Mouse (Mus musculus): ENCODE measurements at regions not wholly inside any gene's neighbourhood (a gene's known extent, or its start where the extent isn't known, plus 50 kb on each side); places are given as distances from the start of the nearest gene placed in this dataset.

- no peak for ATAC-seq (ENCODE audit: low FRiP score)
- Histone ChIP-seq H3K9me3 (no peaks in the 10 kb centered on the region), H3K27me3 (0 out of 2 replicates have a peak, but pooled peaks cover 4% of the 10 kb centered on the region), H3K9ac (no peak overlapping the region), H3K36me3 (no peaks in the 10 kb centered on the region), H3K4me2 (no peak overlapping the region), H3K4me3 (no peak overlapping the region), H3K4me1 (replicated peaks) (peaks cover 17% of the 10 kb centered on the region), H3K27ac (no peak overlapping the region)
- WGBS, result 82% methylated on average over 5 of the region's 5 CpGs
Observed at GRCm38 (mm10) chr14:46663529-46663928, 96.8 kb upstream of the Cdkn3 start.

GRCm38 (mm10) chr14:46661792-46662545, 98.4 kb upstream of the Cdkn3 start:
- 2% methylated on average over 9 of the region's 9 CpGs for WGBS
- Histone ChIP-seq H3K4me1 (replicated peaks) (peaks cover 17% of the 10 kb centered on the region), H3K4me3 (no peak overlapping the region), H3K9ac (no peak overlapping the region), H3K36me3 (no peaks in the 10 kb centered on the region), H3K4me2 (no peak overlapping the region), H3K27ac (no peak overlapping the region), H3K27me3 (0 out of 2 replicates have a peak, but pooled peaks cover 6% of the 10 kb centered on the region), H3K9me3 (no peaks in the 10 kb centered on the region)
- ATAC-seq (ENCODE audit: low FRiP score), result peak; percentile 78

GRCm38 (mm10) chr14:46661118-46661791, 99.1 kb upstream of the Cdkn3 start:
- ATAC-seq (ENCODE audit: low FRiP score), result no peak
- H3K27ac ChIP-seq, result no peak overlapping the region
- H3K9ac ChIP-seq, result no peak overlapping the region
- no peaks in the 10 kb centered on the region for H3K36me3 ChIP-seq
- H3K4me2 ChIP-seq, result no peak overlapping the region
- H3K9me3 ChIP-seq, result no peaks in the 10 kb centered on the region
- H3K27me3 ChIP-seq, result 0 out of 2 replicates have a peak, but pooled peaks cover 6% of the 10 kb centered on the region
- H3K4me1 ChIP-seq (replicated peaks), result peaks cover 17% of the 10 kb centered on the region
- H3K4me3 ChIP-seq, result no peak overlapping the region
- WGBS, result 15% methylated on average over 3 of the region's 3 CpGs

- Histone ChIP-seq H3K27ac (0 out of 2 replicates have a peak overlapping the region, but pooled peaks have one; percentile 18), H3K4me3 (no peak overlapping the region), H3K4me2 (no peak overlapping the region), H3K27me3 (0 out of 2 replicates have a peak, but pooled peaks cover 6% of the 10 kb centered on the region), H3K9me3 (no peaks in the 10 kb centered on the region), H3K4me1 (replicated peaks) (peaks cover 17% of the 10 kb centered on the region), H3K36me3 (no peaks in the 10 kb centered on the region), H3K9ac (no peak overlapping the region)
- ATAC-seq (ENCODE audit: low FRiP score), result no peak
- WGBS, result 55% methylated on average over 4 of the region's 4 CpGs
Observed at GRCm38 (mm10) chr14:46659365-46659764, 101.0 kb upstream of the Cdkn3 start.

- H3K36me3 ChIP-seq, result no peaks in the 10 kb centered on the region
- H3K9ac ChIP-seq, result no peak overlapping the region
- peaks cover 5% of the 10 kb centered on the region for H3K4me1 ChIP-seq (replicated peaks)
- no peak overlapping the region for H3K27ac ChIP-seq
- ATAC-seq (ENCODE audit: low FRiP score), result no peak
- H3K9me3 ChIP-seq, result no peaks in the 10 kb centered on the region
- H3K4me3 ChIP-seq, result no peak overlapping the region
- H3K4me2 ChIP-seq, result no peak overlapping the region
- 83% methylated on average over 10 of the region's 10 CpGs for WGBS
- H3K27me3 ChIP-seq, result 0 out of 2 replicates have a peak, but pooled peaks cover 2% of the 10 kb centered on the region
Observed at GRCm38 (mm10) chr14:46656249-46656648, 104.1 kb upstream of the Cdkn3 start.

- H3K36me3 ChIP-seq, result no peaks in the 10 kb centered on the region
- no peak overlapping the region for H3K4me3 ChIP-seq
- WGBS, result 51% methylated on average over 12 of the region's 12 CpGs
- peak overlapping the region; percentile 34 for H3K4me2 ChIP-seq
- peak overlapping the region; percentile 71 for H3K27ac ChIP-seq
- peaks cover 14% of the 10 kb centered on the region for H3K4me1 ChIP-seq (replicated peaks)
- no peaks in the 10 kb centered on the region for H3K9me3 ChIP-seq
- peaks cover 5% of the 10 kb centered on the region; the same call in 1 of the 2 replicates for H3K27me3 ChIP-seq
- peak; percentile 86 for ATAC-seq (ENCODE audit: low FRiP score)
- 0 out of 2 replicates have a peak overlapping the region, but pooled peaks have one; percentile 15 for H3K9ac ChIP-seq
Observed at GRCm38 (mm10) chr14:46647319-46647974, 112.9 kb upstream of the Cdkn3 start.

GRCm38 (mm10) chr14:46646673-46647318, 113.5 kb upstream of the Cdkn3 start:
- Histone ChIP-seq H3K36me3 (no peaks in the 10 kb centered on the region), H3K4me1 (replicated peaks) (peaks cover 14% of the 10 kb centered on the region), H3K27me3 (peaks cover 5% of the 10 kb centered on the region; the same call in 1 of the 2 replicates), H3K27ac (peak overlapping the region; percentile 71), H3K4me2 (peak overlapping the region; percentile 34), H3K4me3 (no peak overlapping the region), H3K9me3 (no peaks in the 10 kb centered on the region), H3K9ac (no peak overlapping the region)
- WGBS, result 49% methylated on average over 14 of the region's 14 CpGs
- peak; percentile 62 for ATAC-seq (ENCODE audit: low FRiP score)

GRCm38 (mm10) chr14:46639116-46639826, 121.1 kb upstream of the Cdkn3 start:
- H3K36me3 ChIP-seq, result no peaks in the 10 kb centered on the region
- peaks cover 6% of the 10 kb centered on the region; the same call in 1 of the 2 replicates for H3K4me1 ChIP-seq (replicated peaks)
- no peak overlapping the region for H3K4me2 ChIP-seq
- 13% methylated on average over 8 of the region's 8 CpGs for WGBS
- no peak overlapping the region for H3K4me3 ChIP-seq
- H3K27ac ChIP-seq, result no peak overlapping the region
- H3K9ac ChIP-seq, result no peak overlapping the region
- no peaks in the 10 kb centered on the region for H3K9me3 ChIP-seq
- no peak for ATAC-seq (ENCODE audit: low FRiP score)
- peaks cover 13% of the 10 kb centered on the region for H3K27me3 ChIP-seq

- 90% methylated on average over 6 of the region's 6 CpGs for WGBS
- Histone ChIP-seq H3K9ac (no peak overlapping the region), H3K4me3 (no peak overlapping the region), H3K36me3 (no peaks in the 10 kb centered on the region), H3K27ac (no peak overlapping the region), H3K9me3 (no peaks in the 10 kb centered on the region), H3K4me1 (replicated peaks) (peaks cover 6% of the 10 kb centered on the region; the same call in 1 of the 2 replicates), H3K4me2 (no peak overlapping the region), H3K27me3 (peaks cover 13% of the 10 kb centered on the region)
- no peak for ATAC-seq (ENCODE audit: low FRiP score)
Observed at GRCm38 (mm10) chr14:46638516-46638915, 121.8 kb upstream of the Cdkn3 start.

GRCm38 (mm10) chr14:46637240-46637639, 123.1 kb upstream of the Cdkn3 start:
- H3K9ac ChIP-seq, result no peak overlapping the region
- H3K36me3 ChIP-seq, result no peaks in the 10 kb centered on the region
- H3K4me2 ChIP-seq, result no peak overlapping the region
- ATAC-seq (ENCODE audit: low FRiP score), result peak; percentile 70
- H3K27me3 ChIP-seq, result peaks cover 9% of the 10 kb centered on the region; the same call in 1 of the 2 replicates
- 68% methylated on average over 5 of the region's 5 CpGs for WGBS
- peaks cover 6% of the 10 kb centered on the region; the same call in 1 of the 2 replicates for H3K4me1 ChIP-seq (replicated peaks)
- H3K9me3 ChIP-seq, result no peaks in the 10 kb centered on the region
- no peak overlapping the region for H3K27ac ChIP-seq
- no peak overlapping the region for H3K4me3 ChIP-seq

GRCm38 (mm10) chr14:46636364-46636763, 124.0 kb upstream of the Cdkn3 start:
- no peak for ATAC-seq (ENCODE audit: low FRiP score)
- peaks cover 6% of the 10 kb centered on the region; the same call in 1 of the 2 replicates for H3K4me1 ChIP-seq (replicated peaks)
- no peaks in the 10 kb centered on the region for H3K9me3 ChIP-seq
- no peaks in the 10 kb centered on the region for H3K36me3 ChIP-seq
- H3K4me3 ChIP-seq, result no peak overlapping the region
- no peak overlapping the region for H3K9ac ChIP-seq
- peaks cover 9% of the 10 kb centered on the region; the same call in 1 of the 2 replicates for H3K27me3 ChIP-seq
- 89% methylated on average over 6 of the region's 6 CpGs for WGBS
- no peak overlapping the region for H3K27ac ChIP-seq
- no peak overlapping the region for H3K4me2 ChIP-seq

Measured in hindbrain, embryonic 13.5 days (tissue).